Mouse (Mus musculus) kidney, adult 2 months (tissue): ENCODE data around the gene Odf3l2. TPM values are rescaled to one million over a fixed set of nuclear protein-coding genes. Genes with fewer than 3 reads are reported as not detected.
A peak's percentile ranks its signal among the peaks of the same experiment; 100 is the strongest.

Experiments
- DNase-seq: peaks from one replicate; pipeline ENCODE4 v3.0.0; 2021
- H3K27ac ChIP-seq: fragments of 200-500 bp; 2 replicates; pipeline ENCODE4 v1.5.1; 2012; ENCODE audit warnings: low read depth, low read length, control low read depth, inconsistent platforms; ENCODE audit not compliant: insufficient read depth
- H3K27me3 ChIP-seq: fragments of 200-500 bp; replicated peaks from 2 replicates; pipeline ENCODE4 v1.6.1; 2012; ENCODE audit warnings: mild to moderate bottlenecking, moderate library complexity, low read length, inconsistent platforms; ENCODE audit not compliant: control insufficient read depth, insufficient read depth
- H3K36me3 ChIP-seq: fragments of 200-500 bp; 2 replicates; pipeline ENCODE4 v1.6.1; 2012; ENCODE audit warnings: mild to moderate bottlenecking, moderate library complexity, low read length, inconsistent platforms; ENCODE audit not compliant: control insufficient read depth, insufficient read depth
- H3K4me1 ChIP-seq: fragments of 200-500 bp; 2 replicates; pipeline ENCODE4 v1.6.1; 2011; ENCODE audit warnings: low read length; ENCODE audit not compliant: control insufficient read depth, insufficient read depth
- H3K4me3 ChIP-seq: fragments of 200-500 bp; 2 replicates; pipeline ENCODE4 v1.5.1; 2011; ENCODE audit warnings: mild to moderate bottlenecking, low read depth, low read length, control low read depth; ENCODE audit not compliant: insufficient read depth
- CTCF ChIP-seq: fragments of 200-500 bp; conservative IDR thresholded peaks from 2 replicates; pipeline ENCODE4 v1.5.1; 2011; ENCODE audit warnings: low read depth, mild to moderate bottlenecking, control low read depth, low read length, moderate library complexity, mixed read lengths; ENCODE audit not compliant: insufficient read depth, insufficient read length
- POLR2A ChIP-seq: fragments of 200-500 bp; IDR thresholded peaks from one replicate; pipeline ENCODE4 v1.6.1; 2011; ENCODE audit warnings: low read depth, low read length, control low read depth
- WGBS: fragments of 180-500 bp; shearing (Covaris S2); methylation state at CpG from one replicate; pipeline ENCODE4 v1.1.7; 2018; 5-methylcytosine and 5-hydroxymethylcytosine counted together
- polyA plus RNA-seq: library from polyadenylated mRNA; depleted of rRNA; stranded (reverse); fragments of >200 nt; gene quantifications from 2 replicates; pipeline ENCODE4 v1.2.3, GENCODE M21; 2012

Odf3l2 gene
- polyA plus RNA-seq, 1 experiment = 0.17 TPM

DNA sequence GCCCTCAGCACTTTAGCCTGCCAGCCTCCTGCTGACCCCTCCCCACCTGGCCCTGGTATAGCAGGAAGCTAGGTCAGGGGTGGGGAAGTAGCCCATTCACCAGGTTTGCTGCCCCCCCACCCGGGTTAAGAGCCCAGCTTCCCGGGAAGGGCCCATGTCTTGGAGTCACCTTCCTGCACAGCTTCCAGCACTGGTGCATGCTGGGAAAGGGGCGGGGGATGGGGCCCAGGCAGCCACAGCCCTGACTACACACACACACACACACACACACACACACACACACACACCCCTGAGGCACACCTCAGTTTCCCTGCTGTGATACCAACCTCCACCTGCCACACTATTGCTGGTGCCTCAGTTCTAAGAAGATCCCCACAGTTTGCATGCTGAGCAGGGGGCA lies 16.3 kb upstream of the Odf3l2 start:
- no peak for DNase-seq
- Histone ChIP-seq H3K27ac (no peak overlapping the region), H3K4me1 (no peaks in the 10 kb centered on the region), H3K4me3 (no peak overlapping the region), H3K36me3 (no peaks in the 10 kb centered on the region), H3K27me3 (no peaks in the 10 kb centered on the region)
- TF ChIP-seq CTCF (no peak), POLR2A (no peak)
- WGBS = 55% methylated on average over 3 of the region's 3 CpGs

DNA sequence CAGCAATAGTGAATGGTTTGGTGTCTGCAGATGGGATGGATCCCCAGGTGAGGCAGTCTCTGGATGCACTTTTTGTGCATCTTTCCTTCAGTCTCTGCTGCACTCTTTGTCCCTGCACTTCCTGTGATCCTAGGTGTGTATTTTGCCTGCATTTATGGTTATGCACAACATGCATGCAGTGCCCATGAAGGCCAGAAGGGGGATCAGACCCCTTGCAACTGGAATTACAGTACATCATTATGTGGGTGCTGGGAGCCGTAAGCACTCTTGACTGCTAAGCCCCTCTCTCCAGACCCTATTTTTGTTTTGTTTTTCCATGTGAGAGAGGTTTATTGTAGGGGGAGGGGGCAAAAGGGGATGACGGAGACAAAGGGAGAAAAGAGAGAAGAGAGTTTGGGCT lies 14.8 kb upstream of the Odf3l2 start:
- TF ChIP-seq POLR2A = no peak
- TF ChIP-seq CTCF = peak; percentile 31; the same call in 1 of the 2 replicates
- Histone ChIP-seq H3K36me3 (no peaks in the 10 kb centered on the region), H3K4me3 (no peak overlapping the region), H3K4me1 (no peaks in the 10 kb centered on the region), H3K27me3 (no peaks in the 10 kb centered on the region), H3K27ac (no peak overlapping the region)
- 78% methylated on average over 2 of the region's 2 CpGs for WGBS
- DNase-seq = no peak

DNA sequence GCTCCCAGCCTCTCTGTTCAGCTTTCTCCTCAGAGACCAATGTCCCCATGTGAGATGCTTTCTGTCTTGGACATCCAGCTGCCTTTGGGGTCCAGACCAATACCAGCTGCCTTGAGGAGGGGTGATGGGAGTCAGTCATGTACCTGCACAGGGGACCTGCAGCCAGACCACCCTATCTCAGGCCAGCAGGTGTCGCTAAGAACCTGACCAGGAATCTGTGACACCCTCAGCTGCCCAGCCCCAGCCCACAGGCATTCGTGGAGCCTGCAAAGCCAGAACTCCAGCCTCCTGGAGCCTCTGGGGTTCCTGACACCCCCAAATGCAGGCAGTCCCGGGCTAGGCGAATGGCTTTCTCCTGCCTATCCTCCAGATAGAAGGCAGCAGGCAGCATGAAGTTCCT lies 13.3 kb upstream of the Odf3l2 start:
- Histone ChIP-seq H3K36me3 (no peaks in the 10 kb centered on the region), H3K27me3 (no peaks in the 10 kb centered on the region), H3K4me3 (no peak overlapping the region), H3K27ac (no peak overlapping the region), H3K4me1 (no peaks in the 10 kb centered on the region)
- 27% methylated on average over 4 of the region's 4 CpGs for WGBS
- no peak for DNase-seq
- peak; percentile 32; the same call in 1 of the 2 replicates for TF ChIP-seq CTCF
- TF ChIP-seq POLR2A = no peak

DNA sequence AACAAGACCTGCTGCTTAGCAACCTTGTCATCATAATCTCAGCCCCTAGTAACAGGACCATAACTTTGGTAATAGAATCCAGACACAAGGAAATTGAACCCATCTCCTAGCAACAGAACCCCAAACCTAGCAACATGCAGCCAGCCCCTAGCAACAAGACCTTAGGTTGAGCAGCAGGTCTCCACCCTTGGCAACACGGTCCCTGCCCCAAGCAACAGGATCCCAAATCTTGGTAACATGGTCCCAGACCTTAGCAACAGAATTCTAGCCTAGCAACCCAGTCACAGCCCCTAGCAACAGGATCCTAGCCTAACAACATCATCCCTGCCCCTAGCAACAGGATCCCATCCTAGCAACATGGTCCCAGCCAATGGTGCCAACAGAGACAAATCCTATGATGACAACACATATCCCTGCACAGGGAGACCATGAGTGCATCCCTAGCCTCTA lies 9.4 kb upstream of the Odf3l2 start:
- no peak for TF ChIP-seq CTCF
- TF ChIP-seq POLR2A = no peak
- Histone ChIP-seq H3K4me3 (no peak overlapping the region), H3K27ac (no peak overlapping the region), H3K4me1 (no peaks in the 10 kb centered on the region), H3K27me3 (no peaks in the 10 kb centered on the region), H3K36me3 (no peaks in the 10 kb centered on the region)
- 49% methylated on average over 1 of the region's 1 CpGs for WGBS
- no peak for DNase-seq

DNA sequence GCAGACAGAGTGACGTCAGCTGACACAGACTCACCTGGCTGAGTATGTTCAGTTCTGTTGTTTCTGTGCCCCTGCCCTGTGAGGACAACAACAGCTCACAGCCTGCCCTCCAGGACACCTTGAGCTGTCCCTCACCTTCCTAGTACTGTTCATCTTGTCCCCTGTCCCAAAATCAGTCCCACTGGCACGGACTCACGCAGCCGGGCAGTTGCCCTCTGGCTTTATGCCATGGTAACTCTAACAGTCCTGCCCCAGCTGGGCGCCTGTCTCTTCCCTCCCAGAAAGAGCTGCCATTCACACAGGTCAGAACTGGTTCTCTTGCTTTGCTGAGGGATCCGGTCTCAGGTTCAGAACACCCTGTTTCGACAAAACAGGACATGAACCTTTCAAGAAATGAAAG lies 7.3 kb upstream of the Odf3l2 start:
- no peaks in the 10 kb centered on the region for H3K36me3 ChIP-seq
- H3K27me3 ChIP-seq = no peaks in the 10 kb centered on the region
- H3K4me3 ChIP-seq = no peak overlapping the region
- DNase-seq = peak; percentile 17
- TF ChIP-seq CTCF (no peak), POLR2A (no peak)
- no peaks in the 10 kb centered on the region for H3K4me1 ChIP-seq
- no peak overlapping the region for H3K27ac ChIP-seq
- WGBS = 60% methylated on average over 7 of the region's 7 CpGs

GRCm38 (mm10) chr10:79649070-79649751 lies 3.7 kb upstream of the Odf3l2 start:
- H3K36me3 ChIP-seq = no peaks in the 10 kb centered on the region
- H3K4me1 ChIP-seq = no peaks in the 10 kb centered on the region
- no peak overlapping the region for H3K4me3 ChIP-seq
- 30% methylated on average over 7 of the region's 7 CpGs for WGBS
- TF ChIP-seq POLR2A (no peak), CTCF (peak; percentile 94)
- no peak overlapping the region for H3K27ac ChIP-seq
- DNase-seq = peak; percentile 72
- H3K27me3 ChIP-seq = no peaks in the 10 kb centered on the region

- H3K27ac ChIP-seq = no peak overlapping the region
- DNase-seq = no peak
- no peaks in the 10 kb centered on the region for H3K4me1 ChIP-seq
- H3K4me3 ChIP-seq = no peak overlapping the region
- H3K36me3 ChIP-seq = no peaks in the 10 kb centered on the region
- no peak for TF ChIP-seq POLR2A
- TF ChIP-seq CTCF = no peak
- 10% methylated on average over 23 of the region's 23 CpGs for WGBS
- H3K27me3 ChIP-seq = no peaks in the 10 kb centered on the region; the same call in 1 of the 2 replicates
Measured at GRCm38 (mm10) chr10:79638486-79639204, 6.9 kb downstream of the Odf3l2 start.
